Mouse (Mus musculus) erythroblast, embryonic 14.5 days (primary cell): ENCODE measurements around the gene Hmgb1.

Experiments used
- GATA1 ChIP-seq: IDR thresholded peaks from 2 replicates; pipeline ENCODE4 v1.6.1; 2012; ENCODE audit warnings: low read length, inconsistent platforms, mixed read lengths
- TAL1 ChIP-seq: IDR thresholded peaks from 3 replicates; pipeline ENCODE4 v1.6.1; 2012; ENCODE audit warnings: low read length, inconsistent platforms, mixed read lengths

GRCm38 (mm10) chr5:149067501-149067961 is 116.8 kb downstream of the Hmgb1 start:
- TF ChIP-seq TAL1 (no peak), GATA1 (no peak)
